In genomic region chr15:103130729-103131128, GRCm38 (mm10) we compare ENCODE assay signal across 9 mouse cellular contexts. TPM values are rescaled to one million over a fixed set of nuclear protein-coding genes. Genes with fewer than 3 reads are reported as not detected.
DNase-seq lines count a peak whose midpoint lies in the region; ATAC-seq and TF ChIP-seq lines count a peak whose summit lies in the region.
"Had no signal": no experiment of that assay in that cellular context is flagged by ENCODE, and none has a peak within 500 bp of the region (broad histone marks: within the 10 kb centered on the region; RNA-seq: fewer than 3 reads in every experiment).

No protein-coding gene starts in this region.

- TF ChIP-seq EP300 in CH12.LX (IDR thresholded peaks at IDR 0.05; ENCODE audit: low read length), result no peak

- no peak overlapping the region for H3K9ac ChIP-seq in intestine, postnatal 0 days (ENCODE audit: low read depth, low read length)
- H3K9ac ChIP-seq in intestine, embryonic 16.5 days (ENCODE audit: low read depth, low read length), result no peak overlapping the region
- H3K9ac ChIP-seq in CH12.LX (ENCODE audit: insufficient read depth, low read depth), result no peak overlapping the region
- H3K9ac ChIP-seq in forebrain, embryonic 12.5 days, result no peak overlapping the region
- H3K9ac ChIP-seq: midbrain, embryonic 12.5 days had no signal

- H3K4me1 ChIP-seq in intestine, postnatal 0 days (replicated peaks; ENCODE audit: control insufficient read depth, insufficient read depth, low read length), result no peaks in the 10 kb centered on the region
- peaks cover 2% of the 10 kb centered on the region; the same call in 1 of the 2 replicates for H3K4me1 ChIP-seq in intestine, embryonic 16.5 days (ENCODE audit: control insufficient read depth, insufficient read depth, low read length)
- peaks cover 22 to 72% of the 10 kb centered on the region in 2 experiments for H3K4me1 ChIP-seq in CH12.LX (ENCODE audit: control insufficient read depth in 1 of 2, insufficient read depth in 2 of 2)
- H3K4me1 ChIP-seq in forebrain, embryonic 12.5 days, result peaks cover 22% of the 10 kb centered on the region

- H3K36me3 ChIP-seq in intestine, postnatal 0 days (ENCODE audit: control insufficient read depth, insufficient read depth), result no peaks in the 10 kb centered on the region
- no peaks in the 10 kb centered on the region for H3K36me3 ChIP-seq in intestine, embryonic 16.5 days (ENCODE audit: control insufficient read depth, insufficient read depth, low read length)
- no peaks in the 10 kb centered on the region for H3K36me3 ChIP-seq in CH12.LX (replicated peaks in 1 of 2; ENCODE audit: control insufficient read depth in 1 of 2, insufficient read depth in 1 of 2, low read length in 1 of 2)
- H3K36me3 ChIP-seq in forebrain, embryonic 12.5 days (replicated peaks), result no peaks in the 10 kb centered on the region
- H3K36me3 ChIP-seq: midbrain, embryonic 12.5 days had no signal

- ATAC-seq in intestine, postnatal 0 days, result no peak
- no peak for ATAC-seq in intestine, embryonic 16.5 days
- 0 out of 2 replicates have a peak, but pooled peaks have one; percentile 35 for ATAC-seq in erythroblast, adult 5-6 weeks (replicated peaks; ENCODE audit: low FRiP score, poor library complexity, severe bottlenecking)
- no peak for ATAC-seq in forebrain, embryonic 12.5 days (ENCODE audit: low FRiP score)

- peak; percentile 60 for DNase-seq in 416B (ENCODE audit: low read depth)
- peak; percentile 53 for DNase-seq in CH12.LX (ENCODE audit: extremely low read depth)
- DNase-seq in ovary, adult 18-20 months (ENCODE audit: low spot score), result no peak
- DNase-seq: gastrocnemius, postnatal 25 days had no signal

- no peak overlapping the region for H3K4me2 ChIP-seq in intestine, postnatal 0 days (replicated peaks; ENCODE audit: low read depth)
- no peak overlapping the region for H3K4me2 ChIP-seq in intestine, embryonic 16.5 days (ENCODE audit: low read depth, low read length)
- H3K4me2 ChIP-seq in CH12.LX (ENCODE audit: insufficient read depth, low read depth, poor library complexity, severe bottlenecking), result no peak overlapping the region
- no peak overlapping the region for H3K4me2 ChIP-seq in forebrain, embryonic 12.5 days
- H3K4me2 ChIP-seq: midbrain, embryonic 12.5 days had no signal

- peak; percentile 69 for TF ChIP-seq CTCF in intestine, postnatal 0 days (IDR thresholded peaks at IDR 0.05; ENCODE audit: low read depth)
- peak; percentile 54 to 72 for TF ChIP-seq CTCF in CH12.LX (conservative IDR thresholded peaks at IDR 0.05 in 1 of 2, IDR thresholded peaks at IDR 0.05 in 1 of 2; ENCODE audit: low read depth in 2 of 2, low read length in 2 of 2)

- H3K9me3 ChIP-seq in intestine, postnatal 0 days (ENCODE audit: control insufficient read depth), result 0 out of 2 replicates have a peak, but pooled peaks cover 3% of the 10 kb centered on the region
- H3K9me3 ChIP-seq in intestine, embryonic 16.5 days (ENCODE audit: control insufficient read depth, low read length), result no peaks in the 10 kb centered on the region
- peaks cover 6% of the 10 kb centered on the region for H3K9me3 ChIP-seq in CH12.LX (replicated peaks; ENCODE audit: low read length)
- H3K9me3 ChIP-seq in forebrain, embryonic 12.5 days, result no peaks in the 10 kb centered on the region

- WGBS in intestine, postnatal 0 days, result 75% methylated on average over 1 of the region's 1 CpGs
- WGBS in intestine, embryonic 16.5 days, result 69% methylated on average over 1 of the region's 1 CpGs
- WGBS in forebrain, embryonic 12.5 days, result 50% methylated on average over 1 of the region's 1 CpGs

- H3K4me3 ChIP-seq in intestine, postnatal 0 days (ENCODE audit: low read depth, low read length), result no peak overlapping the region
- no peak overlapping the region for H3K4me3 ChIP-seq in intestine, embryonic 16.5 days (ENCODE audit: low read length)
- no peak overlapping the region for H3K4me3 ChIP-seq in CH12.LX (replicated peaks in 1 of 3; ENCODE audit: low read depth in 2 of 3, low read length in 2 of 3, poor library complexity in 1 of 3)
- no peak overlapping the region for H3K4me3 ChIP-seq in forebrain, embryonic 12.5 days (replicated peaks)
- H3K4me3 ChIP-seq: midbrain, embryonic 12.5 days had no signal

- no peaks in the 10 kb centered on the region for H3K79me2 ChIP-seq in CH12.LX (replicated peaks; ENCODE audit: control insufficient read depth, extremely low read depth, insufficient read depth, poor library complexity, severe bottlenecking)

- in situ Hi-C loops in CH12.LX (cut with MboI; ENCODE audit: low pct_ligation_motif_present, low pct_unique_long_range_greater_than_20kb, low sequenced_read_pairs), result no loop called here

- TF ChIP-seq POLR2A in CH12.LX (IDR thresholded peaks at IDR 0.05; ENCODE audit: low read depth, low read length), result no peak

- TF ChIP-seq RAD21 in CH12.LX (IDR thresholded peaks at IDR 0.05; ENCODE audit: low read depth, low read length), result peak; percentile 67

- dilution Hi-C loops in CH12.LX (cut with MboI; ENCODE audit: extremely low pct_ligation_motif_present, extremely low pct_unique_long_range_greater_than_20kb, low sequenced_read_pairs), result no loop called here

- peaks cover 30% of the 10 kb centered on the region; the same call in 1 of the 2 replicates for H3K27me3 ChIP-seq in intestine, postnatal 0 days (replicated peaks; ENCODE audit: control insufficient read depth, insufficient read depth, low read length)
- H3K27me3 ChIP-seq in intestine, embryonic 16.5 days (replicated peaks; ENCODE audit: control insufficient read depth, insufficient read depth, low read length), result peaks cover 11% of the 10 kb centered on the region
- no peaks in the 10 kb centered on the region for H3K27me3 ChIP-seq in CH12.LX (replicated peaks)
- peaks cover 73% of the 10 kb centered on the region for H3K27me3 ChIP-seq in forebrain, embryonic 12.5 days

- H3K27ac ChIP-seq in intestine, postnatal 0 days (ENCODE audit: low read depth, low read length), result no peak overlapping the region
- no peak overlapping the region for H3K27ac ChIP-seq in intestine, embryonic 16.5 days (ENCODE audit: low read length)
- H3K27ac ChIP-seq in CH12.LX (ENCODE audit: insufficient read depth, low read depth), result no peak overlapping the region
- no peak overlapping the region for H3K27ac ChIP-seq in forebrain, embryonic 12.5 days
- H3K27ac ChIP-seq: midbrain, embryonic 12.5 days had no signal

TF ChIP-seq in CH12.LX, 34 proteins besides CTCF, POLR2A, EP300 and RAD21:
- TF ChIP-seq SMC3 (IDR thresholded peaks at IDR 0.05; ENCODE audit: low read depth, low read length), result peak; percentile 74
- TF ChIP-seq MAFK (IDR thresholded peaks at IDR 0.05; ENCODE audit: insufficient replicate concordance, low read length), result no peak
- no peak for TF ChIP-seq IRF4 (IDR thresholded peaks at IDR 0.05; ENCODE audit: low read depth, low read length)
- TF ChIP-seq ZC3H11A (IDR thresholded peaks at IDR 0.05; ENCODE audit: low read depth, low read length), result 0 out of 2 replicates have a peak, but pooled peaks have one; percentile 27
- TF ChIP-seq NELFE (IDR thresholded peaks at IDR 0.05; ENCODE audit: low read depth, low read length), result no peak

RNA-seq across cellular contexts. Expression of gene Smug1, which starts 36.2 kb away (rescaled TPM):
- polyA plus RNA-seq in intestine, postnatal 0 days (2015; fragmentation: Nextera tagmentation; extraction: Ambion mirVana), result 8.6 and 9.2 TPM in 2 replicates
- polyA plus RNA-seq in intestine, embryonic 16.5 days (2015; fragmentation: Nextera tagmentation; extraction: Ambion mirVana), result 20.2 and 22.1 TPM in 2 replicates
- total RNA-seq in CH12.LX (2012; rRNA removed) (7.3 and 7.8 TPM in 2 replicates), CH12.LX (2014; rRNA removed) (9.5 and 9.8 TPM in 2 replicates)
- 6.1 and 7.3 TPM in 2 replicates for polyA plus RNA-seq in CH12.LX (2012; ENCODE audit: insufficient read length, low read depth)
- 1.5 TPM in 1 of 2 replicates, not detected in the other for total RNA-seq in erythroblast, adult 5-6 weeks (2015; ENCODE audit: low replicate concordance)
- 0.70 and 1.0 TPM in 2 replicates for total RNA-seq in erythroblast, adult 5-6 weeks (2017; ENCODE audit: low replicate concordance)
- 24.6 and 27.4 TPM in 2 replicates for polyA plus RNA-seq in forebrain, embryonic 12.5 days (2016; fragmentation: Nextera tagmentation; extraction: Ambion mirVana)
